Mouse (Mus musculus) Patski (cell line): ENCODE data around the gene Cdh3. TPM values are rescaled to one million over a fixed set of nuclear protein-coding genes. Genes with fewer than 3 reads are reported as not detected.

ENCODE experiments used
- ATAC-seq: fragments of 100-300 bp; one replicate; pipeline ENCODE4 v1.8.0; 2021
- CTCF ChIA-PET: fragments of 350-600 bp; sonication (Branson Sonifier 250); formaldehyde crosslinking; loops from one replicate; lab custom pipeline; 2022; ENCODE audit warnings: inconsistent platforms; lab: Charles Lee
- POLR2A ChIA-PET: fragments of 350-600 bp; sonication (Branson Sonifier 250); formaldehyde crosslinking; loops from one replicate; lab custom pipeline; 2022; ENCODE audit warnings: antibody characterized with exemption, inconsistent platforms; lab: Charles Lee
- DNase-seq: peaks from one replicate; pipeline ENCODE4 v3.0.0-alpha.2; 2011; ENCODE audit warnings: low read depth, low spot score
- H3K27me3 ChIP-seq: fragments of 371-371 bp; one replicate; pipeline ENCODE4 v1.5.1; 2021
- CTCF ChIP-seq: fragments of 100-300 bp; IDR thresholded peaks from one replicate; pipeline ENCODE4 v1.5.1; 2021
- in situ Hi-C: fragments of 300-500 bp; cut with MboI; formaldehyde crosslinking; loops from 3 replicates; pipeline ENCODE4 v1.11.1; 2018; ENCODE audit warnings: low pct_unique_long_range_greater_than_20kb, mixed read lengths
- polyA plus RNA-seq: library from polyadenylated mRNA; unstranded; gene quantifications from one replicate; pipeline ENCODE4 v1.2.3, GENCODE M21; 2021

The Cdh3 gene
- polyA plus RNA-seq, 1 experiment from 2014 or later: 81.9 TPM

GRCm38 (mm10) chr8:106603131-106603819 lies 92.6 kb downstream of the Cdh3 start, which contains the start of gene Cdh1:
Cdh1 (plus strand) TSS chr8:106603351.
- in situ Hi-C loops: no loop called here
- POLR2A ChIA-PET: interaction anchor here (0.5 to 0.6 kb wide), 2 partner anchors 15 to 158 kb away, joined by 3 read pairs; no protein-coding TSS in a partner anchor
- no peak for TF ChIP-seq CTCF
- no peaks in the 10 kb centered on the region for H3K27me3 ChIP-seq
- DNase-seq: no peak
- CTCF ChIA-PET: interaction anchor here (1.8 kb wide), 1 partner anchor 20 kb away, joined by 5 read pairs; no protein-coding TSS in a partner anchor
- ATAC-seq: no peak

- no peak for DNase-seq
- in situ Hi-C loops: no loop called here
- ChIA-PET POLR2A (interaction anchor here (0.5 kb wide), 1 partner anchor 15 kb away, joined by 3 read pairs; no protein-coding TSS in a partner anchor), CTCF (no interaction called here)
- no peak for ATAC-seq
- no peaks in the 10 kb centered on the region for H3K27me3 ChIP-seq
- no peak for TF ChIP-seq CTCF
Measured at GRCm38 (mm10) chr8:106603933-106604332, 93.2 kb downstream of the Cdh3 start.

GRCm38 (mm10) chr8:106605657-106606056 lies 95.0 kb downstream of the Cdh3 start:
- no peak for TF ChIP-seq CTCF
- H3K27me3 ChIP-seq: no peaks in the 10 kb centered on the region
- CTCF ChIA-PET: interaction anchor here (1.0 kb wide), 1 partner anchor 45 kb away, joined by 3 read pairs; no protein-coding TSS in a partner anchor
- in situ Hi-C loops: no loop called here
- POLR2A ChIA-PET: no interaction called here
- ATAC-seq (no peak), DNase-seq (no peak)

- no peak for TF ChIP-seq CTCF
- no peak for DNase-seq
- no peaks in the 10 kb centered on the region for H3K27me3 ChIP-seq
- in situ Hi-C loops: no loop called here
- ChIA-PET POLR2A (no interaction called here), CTCF (interaction anchor here (1.0 kb wide), 1 partner anchor 46 kb away, joined by 3 read pairs; no protein-coding TSS in a partner anchor)
- ATAC-seq: no peak
Measured at GRCm38 (mm10) chr8:106606121-106606520, 95.4 kb downstream of the Cdh3 start.

- CTCF ChIA-PET: no interaction called here
- no peak for TF ChIP-seq CTCF
- in situ Hi-C loops: no loop called here
- POLR2A ChIA-PET: no interaction called here
- no peaks in the 10 kb centered on the region for H3K27me3 ChIP-seq
- no peak for ATAC-seq
- DNase-seq: no peak
Measured at GRCm38 (mm10) chr8:106606601-106607145, 96.0 kb downstream of the Cdh3 start.

Other genes with a start within 250 kb of the Cdh3 start
- gene Smpd3, start 172.9 kb upstream of the Cdh3 start, polyA plus RNA-seq: 0.33 TPM
- gene Zfp90, start 95.6 kb upstream of the Cdh3 start, polyA plus RNA-seq: 17.5 TPM
- gene 6030452D12Rik, start 10.4 kb upstream of the Cdh3 start, polyA plus RNA-seq: not detected
- gene Gm10073, start 62.6 kb downstream of the Cdh3 start, polyA plus RNA-seq: 34.6 TPM
- 8.0 TPM for gene Cdh1, start 92.5 kb downstream of the Cdh3 start, polyA plus RNA-seq
- 10.3 TPM for gene Tango6, start 172.2 kb downstream of the Cdh3 start, polyA plus RNA-seq